Mouse (Mus musculus) megakaryocyte, embryonic 14.5 days (primary cell): ENCODE measurements around the gene Cryaa.

Experiments used
- FLI1 ChIP-seq: IDR thresholded peaks from 2 replicates; pipeline ENCODE4 v1.6.1; 2012; ENCODE audit warnings: low read length, inconsistent platforms, mixed read lengths
- GATA1 ChIP-seq: IDR thresholded peaks from 3 replicates; pipeline ENCODE4 v1.6.1; 2012; ENCODE audit warnings: mixed read lengths, low read length, inconsistent platforms, borderline replicate concordance

DNA sequence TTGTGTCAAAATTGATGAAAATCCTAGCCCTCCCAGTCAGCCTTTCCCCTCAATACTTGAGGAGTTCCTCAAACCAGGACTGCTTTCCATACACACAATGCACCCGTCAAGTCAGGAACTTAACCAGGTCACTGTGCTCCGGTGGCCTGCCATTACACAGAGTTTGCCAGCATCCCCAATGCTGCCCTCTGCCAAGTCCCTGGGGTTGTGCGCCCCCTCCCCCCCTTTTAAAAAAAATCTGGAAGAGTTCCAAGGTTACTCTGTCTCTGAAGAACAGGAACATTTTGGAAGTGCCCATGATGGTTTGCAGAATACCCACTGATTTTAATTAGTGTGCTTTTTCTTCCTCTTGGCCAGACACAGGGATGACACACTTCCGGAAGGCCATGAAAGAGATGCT is 38.0 kb upstream of the Cryaa start:
- no peak for TF ChIP-seq GATA1
- no peak for TF ChIP-seq FLI1
